Mouse (Mus musculus): ENCODE data around the gene Smad9.

The Smad9 gene

DNA sequence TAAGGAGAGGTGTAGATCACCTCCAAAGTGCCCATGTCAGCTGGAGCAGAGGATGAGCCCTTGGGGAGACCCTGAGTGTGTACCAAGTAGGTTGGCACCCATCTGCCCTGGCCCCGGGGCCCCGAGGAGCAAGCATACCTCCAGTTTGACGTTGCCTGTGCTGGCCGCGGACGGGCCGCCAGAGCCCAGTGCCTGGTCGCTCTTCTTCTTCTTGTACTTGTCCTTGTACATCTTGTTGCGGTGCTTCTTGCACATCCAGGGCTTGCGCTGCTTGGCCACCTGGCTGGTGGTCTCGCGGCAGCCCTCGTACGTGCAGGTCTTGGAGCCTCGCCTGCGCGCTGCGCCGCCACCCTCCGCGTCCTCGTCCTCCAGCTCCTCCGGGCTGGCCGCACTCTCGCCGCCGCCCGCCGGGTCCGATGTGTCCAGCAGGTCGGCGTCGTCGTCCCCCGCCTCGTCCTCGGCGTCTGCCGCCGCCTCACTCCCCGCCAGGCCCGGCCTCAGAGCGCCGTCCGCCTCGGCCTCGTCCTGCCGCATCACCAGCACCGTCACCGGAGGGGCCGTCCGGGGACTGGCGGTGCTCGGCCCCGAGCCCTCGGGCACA, 51.8 kb downstream of the Smad9 start:
- DNase-seq (ENCODE audit: extremely low read depth, insufficient read length, low spot score) = no peak

DNA sequence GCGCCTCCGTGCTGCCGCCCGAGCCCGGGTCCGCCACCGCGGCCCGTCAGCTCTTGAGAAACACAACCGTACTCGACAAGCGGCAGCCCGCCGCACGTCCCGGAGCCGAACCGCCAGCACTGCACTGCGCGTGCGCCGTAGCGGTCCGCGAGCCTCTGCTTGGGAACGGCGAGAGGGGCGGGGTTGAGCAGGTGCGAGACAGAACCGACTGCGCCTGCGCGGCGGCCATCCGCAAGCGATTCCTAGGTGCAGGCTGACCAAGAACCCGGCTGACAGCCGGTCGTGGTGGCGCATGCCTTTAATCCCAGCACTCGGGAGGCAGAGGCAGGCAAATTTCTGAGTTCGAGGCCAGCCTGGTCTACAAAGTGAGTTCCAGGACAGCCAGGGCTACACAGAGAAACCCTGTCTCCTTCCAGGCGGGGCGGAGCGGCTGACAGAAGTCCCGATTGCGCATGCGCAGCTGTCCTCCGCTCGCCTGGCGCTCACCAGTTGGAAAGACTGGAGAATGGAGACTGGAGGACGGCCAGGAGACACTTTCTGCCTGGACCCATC, 52.4 kb downstream of the Smad9 start, which contains the start of gene Rfxap:
TSS of gene Rfxap (minus strand) at position 126 of the 552 bp plus-strand sequence.
- DNase-seq (ENCODE audit: extremely low read depth, insufficient read length, low spot score) = peak; percentile 98

DNA sequence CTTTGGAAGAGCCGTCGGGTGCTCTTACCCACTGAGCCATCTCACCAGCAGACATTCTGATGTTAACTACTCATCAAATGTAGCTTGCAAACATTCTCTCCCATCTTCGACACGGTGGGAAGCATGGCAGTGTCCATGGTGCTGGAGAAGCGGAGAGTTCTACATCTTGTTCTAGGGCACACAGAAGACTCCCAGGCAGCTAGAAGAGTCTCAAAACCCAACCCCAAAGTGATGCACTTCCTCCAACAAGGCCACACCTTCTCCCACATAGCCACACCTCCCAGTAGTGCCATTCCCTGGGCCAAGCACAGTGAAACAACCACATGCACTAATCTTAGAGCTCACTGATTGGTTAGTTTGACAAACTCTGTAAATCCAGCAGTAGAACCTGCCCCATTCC, 53.7 kb downstream of the Smad9 start:
- DNase-seq (ENCODE audit: extremely low read depth, insufficient read length, low spot score) = no peak

DNA sequence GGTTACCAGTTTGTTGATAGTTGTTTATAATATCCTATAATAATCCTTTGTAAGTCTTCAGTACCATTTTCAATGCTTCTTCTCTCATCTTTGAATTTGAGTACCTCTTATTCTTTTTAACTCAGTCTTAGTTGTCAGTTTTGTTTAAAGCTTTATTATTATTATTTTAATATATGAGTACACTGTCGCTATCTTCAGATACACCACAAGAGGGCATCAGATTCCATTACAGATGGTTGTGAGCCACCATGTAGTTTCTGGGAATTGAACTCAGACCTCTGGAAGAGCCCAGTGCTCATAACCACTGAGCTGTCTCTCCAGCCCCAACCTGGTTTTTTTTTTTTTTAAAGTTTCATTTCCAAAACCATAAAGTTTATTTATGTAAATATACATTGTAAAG, 56.2 kb downstream of the Smad9 start:
- no peak for DNase-seq (ENCODE audit: extremely low read depth, insufficient read length, low spot score)

DNA sequence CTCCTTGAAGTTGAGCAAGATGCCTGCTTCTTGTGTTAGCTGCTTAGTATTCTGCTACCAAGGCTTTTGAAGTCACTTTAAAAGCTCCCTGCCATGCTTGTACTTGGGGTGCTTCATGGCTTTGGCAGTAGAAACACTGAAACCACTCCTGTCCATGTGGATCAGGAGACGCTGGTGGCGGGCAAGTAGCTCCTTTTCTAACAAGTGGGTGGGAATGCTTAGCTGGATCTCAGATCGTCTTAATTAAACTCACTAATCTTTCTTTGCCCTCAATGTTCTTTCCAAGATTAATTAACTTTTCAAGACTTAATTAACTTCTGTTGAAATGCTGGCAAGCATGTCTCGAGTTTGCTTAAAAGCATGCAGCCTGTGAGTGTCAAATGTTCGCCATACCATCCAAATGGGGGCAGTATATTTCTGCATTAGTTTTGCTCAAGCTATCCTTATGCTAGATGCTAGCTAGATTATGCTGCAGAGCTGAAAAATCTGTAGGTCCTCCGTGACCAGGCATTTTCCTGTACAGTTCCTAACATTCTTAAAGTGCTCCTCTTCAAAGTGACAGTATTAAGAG, 58.1 kb downstream of the Smad9 start:
- DNase-seq (ENCODE audit: extremely low read depth, insufficient read length, low spot score) = no peak

DNA sequence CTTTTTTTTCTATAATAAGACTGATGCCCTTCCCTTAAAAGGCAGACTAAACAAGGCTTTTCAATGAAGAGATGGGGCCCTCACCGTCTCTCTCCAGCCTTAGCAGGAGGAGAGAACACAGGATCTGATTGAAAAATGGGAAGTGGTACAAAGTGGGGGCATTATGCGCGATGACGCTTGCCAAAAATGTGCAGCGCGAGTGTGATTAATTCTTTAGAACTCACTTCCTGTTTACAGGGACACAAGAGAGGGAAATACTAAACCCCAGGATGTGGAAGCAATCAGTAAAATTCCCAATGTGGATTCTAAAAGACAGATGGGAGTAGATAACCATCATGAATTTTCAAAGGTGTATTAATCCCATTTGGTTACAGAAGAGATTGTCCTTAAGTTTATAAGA, 59.2 kb downstream of the Smad9 start:
- DNase-seq (ENCODE audit: extremely low read depth, insufficient read length, low spot score) = no peak

DNA sequence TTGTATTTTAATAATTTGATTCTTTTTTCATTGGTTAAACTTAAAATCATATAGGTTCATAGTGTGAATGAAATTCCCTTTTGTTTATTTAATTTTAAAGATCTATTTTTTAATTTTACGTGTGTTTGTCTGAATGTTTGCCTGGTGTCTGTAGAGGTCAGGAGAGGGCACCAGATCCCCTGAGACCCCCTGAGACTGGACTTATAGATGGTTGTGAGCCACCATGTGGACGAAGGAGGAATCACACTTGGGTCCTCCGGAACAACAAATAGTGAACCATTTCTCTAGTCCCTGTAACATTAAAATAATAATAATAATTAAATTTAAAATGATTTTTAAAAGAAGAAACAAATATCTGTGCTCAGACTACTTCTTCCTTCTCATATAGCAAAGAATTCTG, 59.9 kb downstream of the Smad9 start:
- no peak for DNase-seq (ENCODE audit: extremely low read depth, insufficient read length, low spot score)

DNA sequence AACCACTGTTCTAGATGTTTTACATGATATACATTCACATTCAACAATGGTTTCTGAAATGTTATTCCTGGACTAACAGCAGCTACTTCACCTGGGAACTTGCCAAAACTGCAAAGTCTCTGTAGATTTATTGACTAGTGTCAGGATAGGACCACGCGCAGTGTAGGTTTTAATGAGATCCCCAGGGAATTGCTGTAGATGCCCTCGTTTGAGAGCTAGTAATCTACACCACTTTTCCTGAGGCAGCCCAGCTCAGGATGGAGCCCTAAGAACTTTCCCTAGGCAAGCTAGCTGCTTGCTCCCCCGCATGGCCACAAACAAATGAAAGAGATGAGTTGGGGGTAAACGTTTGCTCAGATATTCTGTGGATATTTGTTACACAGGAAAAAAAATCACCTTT, 67.1 kb downstream of the Smad9 start:
- DNase-seq (ENCODE audit: extremely low read depth, insufficient read length, low spot score) = no peak

DNA sequence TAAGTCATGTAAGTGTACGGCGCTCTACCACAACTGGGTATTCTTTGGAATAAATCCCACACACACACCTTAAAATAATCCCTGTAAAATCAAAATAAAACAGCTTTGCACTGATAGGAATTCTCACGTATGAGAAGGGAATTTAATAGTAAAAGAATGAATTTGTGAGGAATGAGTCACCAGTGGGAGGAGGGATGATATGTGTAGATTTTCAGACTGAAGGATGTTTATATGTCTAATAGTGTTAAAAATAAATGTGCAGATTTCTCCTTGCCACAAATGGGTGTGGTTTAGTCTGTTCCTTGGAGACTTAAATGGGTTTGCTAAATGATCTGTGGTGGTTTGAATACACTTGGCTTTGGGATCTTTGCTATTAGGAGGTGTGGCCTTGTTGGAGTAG, 77.1 kb downstream of the Smad9 start:
- no peak for DNase-seq (ENCODE audit: extremely low read depth, insufficient read length, low spot score)

DNA sequence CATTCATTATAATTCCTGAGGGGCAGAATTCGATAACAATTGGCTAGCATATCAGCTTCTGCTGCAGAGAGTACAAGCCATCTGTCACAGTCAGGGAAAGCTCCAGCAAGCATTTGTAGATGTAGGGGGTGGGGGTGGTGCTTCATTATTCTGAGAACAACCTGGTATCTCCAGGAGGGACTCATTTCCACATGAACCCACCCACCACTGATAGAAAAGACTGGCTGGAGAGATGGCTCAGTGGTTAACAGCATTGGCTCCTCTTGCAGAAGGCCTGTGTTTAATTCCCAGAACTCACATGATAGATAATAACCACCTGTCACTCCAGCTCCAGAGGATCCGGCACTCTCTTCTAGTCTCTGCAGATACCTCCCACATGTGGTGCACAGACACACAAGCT, 80.0 kb downstream of the Smad9 start:
- no peak for DNase-seq (ENCODE audit: extremely low read depth, insufficient read length, low spot score)

Data from 3134 (cell line).